26 mouse cellular contexts compared by ENCODE assay signal in genomic region chr10:26332781-26333180, GRCm38 (mm10). TPM values are rescaled to one million over a fixed set of nuclear protein-coding genes. Genes with fewer than 3 reads are reported as not detected.
DNase-seq lines count a peak whose midpoint lies in the region; ATAC-seq and TF ChIP-seq lines count a peak whose summit lies in the region.
"Had no signal": no experiment of that assay in that cellular context is flagged by ENCODE, and none has a peak within 500 bp of the region (broad histone marks: within the 10 kb centered on the region; RNA-seq: fewer than 3 reads in every experiment).

No protein-coding gene starts in this region.

- peaks cover 25% of the 10 kb centered on the region for H3K36me3 ChIP-seq in midbrain, embryonic 13.5 days
- peaks cover 7% of the 10 kb centered on the region for H3K36me3 ChIP-seq in midbrain, postnatal 0 days (ENCODE audit: insufficient read depth, low read length)

- DNase-seq in embryo, embryonic 10.5 days (ENCODE audit: low spot score) = peak; percentile 13
- DNase-seq in embryo, embryonic 11 days = no peak
- peak; percentile 68 for DNase-seq in heart, adult 11 months
- DNase-seq in heart, postnatal 10 days = no peak
- no peak for DNase-seq in midbrain, postnatal 0 days (ENCODE audit: low spot score)
- DNase-seq in layer of hippocampus, postnatal 36 days = no peak
- DNase-seq: adrenal gland, adult 2 months; adrenal gland, postnatal 25 days; cerebellum, adult 11-12 months; cerebellum, adult 8-10 months; cerebellum, postnatal 10 days; cerebellum, postnatal 36 days; gastrocnemius, postnatal 25 days; heart, postnatal 36 days; kidney, adult 11 months had no signal

- no peaks in the 10 kb centered on the region for H3K9me3 ChIP-seq in midbrain, embryonic 13.5 days
- no peaks in the 10 kb centered on the region for H3K9me3 ChIP-seq in midbrain, postnatal 0 days (ENCODE audit: low read length)
- H3K9me3 ChIP-seq: embryonic facial prominence, embryonic 13.5 days; forebrain, embryonic 12.5 days; forebrain, embryonic 15.5 days; hindbrain, embryonic 10.5 days; hindbrain, embryonic 13.5 days; intestine, embryonic 15.5 days had no signal

- no peak for TF ChIP-seq CTCF in midbrain, postnatal 0 days (IDR thresholded peaks at IDR 0.05)

- no peak overlapping the region for H3K4me3 ChIP-seq in midbrain, embryonic 13.5 days (replicated peaks)
- H3K4me3 ChIP-seq in midbrain, postnatal 0 days (ENCODE audit: low read depth, low read length) = no peak overlapping the region
- H3K4me3 ChIP-seq: embryonic facial prominence, embryonic 13.5 days; erythroblast, embryonic 14.5 days; forebrain, embryonic 12.5 days; forebrain, embryonic 15.5 days; hindbrain, embryonic 10.5 days; hindbrain, embryonic 13.5 days; intestine, embryonic 15.5 days had no signal

- WGBS in midbrain, embryonic 13.5 days = 8% methylated on average over 2 of the region's 2 CpGs
- 17% methylated on average over 2 of the region's 2 CpGs for WGBS in midbrain, postnatal 0 days

- no peak overlapping the region for H3K27ac ChIP-seq in midbrain, embryonic 13.5 days
- H3K27ac ChIP-seq in midbrain, postnatal 0 days (ENCODE audit: low read depth, low read length) = no peak overlapping the region
- H3K27ac ChIP-seq: embryonic facial prominence, embryonic 13.5 days; forebrain, embryonic 12.5 days; forebrain, embryonic 15.5 days; hindbrain, embryonic 10.5 days; hindbrain, embryonic 13.5 days; intestine, embryonic 15.5 days had no signal

- H3K4me2 ChIP-seq in midbrain, embryonic 13.5 days (replicated peaks) = no peak overlapping the region
- H3K4me2 ChIP-seq in midbrain, postnatal 0 days (ENCODE audit: low read depth, low read length, poor library complexity, severe bottlenecking) = no peak overlapping the region
- H3K4me2 ChIP-seq: embryonic facial prominence, embryonic 13.5 days; forebrain, embryonic 12.5 days; forebrain, embryonic 15.5 days; heart, embryonic 11.5 days; hindbrain, embryonic 13.5 days; intestine, embryonic 15.5 days had no signal

- peaks cover 20% of the 10 kb centered on the region for H3K4me1 ChIP-seq in midbrain, embryonic 13.5 days (replicated peaks)
- H3K4me1 ChIP-seq in midbrain, postnatal 0 days (ENCODE audit: insufficient read depth, low read length) = no peaks in the 10 kb centered on the region
- H3K4me1 ChIP-seq: embryonic facial prominence, embryonic 13.5 days; intestine, embryonic 15.5 days had no signal

- H3K9ac ChIP-seq in midbrain, embryonic 13.5 days (replicated peaks) = no peak overlapping the region
- no peak overlapping the region for H3K9ac ChIP-seq in midbrain, postnatal 0 days (replicated peaks; ENCODE audit: low read length, poor library complexity, severe bottlenecking)
- H3K9ac ChIP-seq: embryonic facial prominence, embryonic 13.5 days; forebrain, embryonic 12.5 days; forebrain, embryonic 15.5 days; hindbrain, embryonic 13.5 days; intestine, embryonic 15.5 days had no signal

- H3K27me3 ChIP-seq in midbrain, embryonic 13.5 days = no peaks in the 10 kb centered on the region
- no peaks in the 10 kb centered on the region for H3K27me3 ChIP-seq in midbrain, postnatal 0 days (ENCODE audit: insufficient read depth, low read length)
- H3K27me3 ChIP-seq: embryonic facial prominence, embryonic 13.5 days; forebrain, embryonic 15.5 days; hindbrain, embryonic 13.5 days; intestine, embryonic 15.5 days had no signal

- peak; percentile 18; the same call in 1 of the 2 replicates for ATAC-seq in midbrain, embryonic 13.5 days
- ATAC-seq in midbrain, postnatal 0 days (ENCODE audit: low FRiP score) = no peak
- ATAC-seq in granulocyte monocyte progenitor cell, adult 5-6 weeks (replicated peaks; ENCODE audit: poor library complexity, severe bottlenecking) = 0 out of 2 replicates have a peak, but pooled peaks have one; percentile 25
- ATAC-seq: forebrain, embryonic 15.5 days; hindbrain, embryonic 16.5 days; intestine, embryonic 15.5 days had no signal

- intact Hi-C loops in heart, postnatal 10 days (cut with DNase I) = no loop called here

RNA-seq across cellular contexts. Expression of gene L3mbtl3, which starts 43.0 kb away (rescaled TPM):
- total RNA-seq in heart, postnatal 10 days (2021) = 10 to 100 TPM; 11.1 to 13.4 TPM
- 25.5 and 27.9 TPM in 2 replicates for polyA plus RNA-seq in midbrain, embryonic 13.5 days (2015; fragmentation: Nextera tagmentation; extraction: Ambion mirVana)
- 59.6 and 69.5 TPM in 2 replicates for total RNA-seq in midbrain, postnatal 0 days (2014; rRNA removed)
- polyA plus RNA-seq in midbrain, postnatal 0 days (2015; fragmentation: Nextera tagmentation; extraction: Ambion mirVana) = 24.9 and 27.3 TPM in 2 replicates
- total RNA-seq in granulocyte monocyte progenitor cell, adult 5-6 weeks (2014; fragmentation: Nextera tagmentation) = 37.8 and 46.1 TPM in 2 replicates
- total RNA-seq in granulocyte monocyte progenitor cell, adult 5-6 weeks (2017) = 26.0 and 30.2 TPM in 2 replicates
- 10 to 100 TPM; 19.4 to 21.7 TPM for total RNA-seq in layer of hippocampus, postnatal 36 days (2021)

Comparison
In these comparisons a context has a peak if more than half of its experiments do, and no peak if none do; other contexts are left out.
1. DNase-seq: peak in embryo, embryonic 10.5 days (single experiment) and heart, adult 11 months (single experiment); none in embryo, embryonic 11 days (single experiment), heart, postnatal 10 days (0 of 2), midbrain, postnatal 0 days (single experiment) and layer of hippocampus, postnatal 36 days (0 of 2).